Mouse (Mus musculus): ENCODE results near the gene Sdk2. TPM values are rescaled to one million over a fixed set of nuclear protein-coding genes. Genes with fewer than 3 reads are reported as not detected.

The Sdk2 gene
- polyA plus RNA-seq, 1 experiment from 2014 or later = 0.66 TPM

DNA sequence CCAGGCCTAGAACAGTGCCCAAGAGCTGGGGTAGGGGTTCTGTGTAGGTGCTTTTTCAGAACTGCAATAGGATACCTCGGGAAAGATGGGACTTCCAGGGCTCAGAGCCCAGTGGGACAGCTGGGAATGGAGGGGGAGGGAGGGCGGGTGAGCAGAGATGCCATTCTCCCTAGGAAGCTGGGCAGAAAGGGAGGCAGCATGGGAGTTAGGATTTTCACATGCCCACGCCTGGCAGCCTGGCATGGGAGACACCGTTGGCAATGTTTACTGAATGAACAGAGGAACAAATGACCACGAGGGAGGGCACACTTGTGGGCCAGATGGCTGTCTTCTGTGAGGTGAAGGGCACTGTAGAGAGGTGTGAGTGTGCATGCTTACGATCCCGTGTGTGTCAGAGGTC is 23.3 kb downstream of the Sdk2 start:
- H3K27ac ChIP-seq (ENCODE audit: low read depth, low read length) = no peak overlapping the region
- WGBS = 59% methylated on average over 7 of the region's 7 CpGs
- no peaks in the 10 kb centered on the region for H3K36me3 ChIP-seq (ENCODE audit: control insufficient read depth, insufficient read depth)
- no peaks in the 10 kb centered on the region for H3K27me3 ChIP-seq (replicated peaks; ENCODE audit: control insufficient read depth, insufficient read depth, low read length)
- no peak overlapping the region for H3K4me2 ChIP-seq (replicated peaks; ENCODE audit: low read depth)
- no peak overlapping the region for H3K9ac ChIP-seq (ENCODE audit: low read depth, low read length)
- no peak for ATAC-seq
- no peak for TF ChIP-seq CTCF (IDR thresholded peaks at IDR 0.05; ENCODE audit: low read depth)
- no peak overlapping the region for H3K4me3 ChIP-seq (ENCODE audit: low read depth, low read length)
- no peaks in the 10 kb centered on the region for H3K4me1 ChIP-seq (replicated peaks; ENCODE audit: control insufficient read depth, insufficient read depth, low read length)
- no peaks in the 10 kb centered on the region for H3K9me3 ChIP-seq (ENCODE audit: control insufficient read depth)

GRCm38 (mm10) chr11:114040391-114041035 is 26.3 kb downstream of the Sdk2 start:
- no peaks in the 10 kb centered on the region for H3K36me3 ChIP-seq (ENCODE audit: control insufficient read depth, insufficient read depth)
- 34% methylated on average over 10 of the region's 10 CpGs for WGBS
- no peaks in the 10 kb centered on the region for H3K27me3 ChIP-seq (replicated peaks; ENCODE audit: control insufficient read depth, insufficient read depth, low read length)
- H3K27ac ChIP-seq (ENCODE audit: low read depth, low read length) = no peak overlapping the region
- no peak overlapping the region for H3K4me3 ChIP-seq (ENCODE audit: low read depth, low read length)
- H3K9me3 ChIP-seq (ENCODE audit: control insufficient read depth) = no peaks in the 10 kb centered on the region
- H3K4me1 ChIP-seq (replicated peaks; ENCODE audit: control insufficient read depth, insufficient read depth, low read length) = no peaks in the 10 kb centered on the region; the same call in 1 of the 2 replicates
- no peak for ATAC-seq
- no peak overlapping the region for H3K9ac ChIP-seq (ENCODE audit: low read depth, low read length)
- TF ChIP-seq CTCF (IDR thresholded peaks at IDR 0.05; ENCODE audit: low read depth) = no peak
- no peak overlapping the region for H3K4me2 ChIP-seq (replicated peaks; ENCODE audit: low read depth)

- no peak overlapping the region for H3K4me2 ChIP-seq (replicated peaks; ENCODE audit: low read depth)
- H3K27me3 ChIP-seq (replicated peaks; ENCODE audit: control insufficient read depth, insufficient read depth, low read length) = no peaks in the 10 kb centered on the region
- no peak for ATAC-seq
- no peak for TF ChIP-seq CTCF (IDR thresholded peaks at IDR 0.05; ENCODE audit: low read depth)
- WGBS = 38% methylated on average over 8 of the region's 8 CpGs
- no peak overlapping the region for H3K9ac ChIP-seq (ENCODE audit: low read depth, low read length)
- H3K36me3 ChIP-seq (ENCODE audit: control insufficient read depth, insufficient read depth) = no peaks in the 10 kb centered on the region
- H3K4me3 ChIP-seq (ENCODE audit: low read depth, low read length) = no peak overlapping the region
- no peaks in the 10 kb centered on the region; the same call in 1 of the 2 replicates for H3K4me1 ChIP-seq (replicated peaks; ENCODE audit: control insufficient read depth, insufficient read depth, low read length)
- no peak overlapping the region for H3K27ac ChIP-seq (ENCODE audit: low read depth, low read length)
- H3K9me3 ChIP-seq (ENCODE audit: control insufficient read depth) = no peaks in the 10 kb centered on the region
Observed at GRCm38 (mm10) chr11:114038036-114038435, 28.8 kb downstream of the Sdk2 start.

GRCm38 (mm10) chr11:114031491-114031890 is 35.4 kb downstream of the Sdk2 start:
- Histone ChIP-seq H3K27me3 (replicated peaks; ENCODE audit: control insufficient read depth, insufficient read depth, low read length) (no peaks in the 10 kb centered on the region), H3K36me3 (ENCODE audit: control insufficient read depth, insufficient read depth) (no peaks in the 10 kb centered on the region), H3K9ac (ENCODE audit: low read depth, low read length) (no peak overlapping the region), H3K9me3 (ENCODE audit: control insufficient read depth) (no peaks in the 10 kb centered on the region), H3K4me1 (replicated peaks; ENCODE audit: control insufficient read depth, insufficient read depth, low read length) (no peaks in the 10 kb centered on the region), H3K27ac (ENCODE audit: low read depth, low read length) (no peak overlapping the region), H3K4me3 (ENCODE audit: low read depth, low read length) (no peak overlapping the region), H3K4me2 (replicated peaks; ENCODE audit: low read depth) (no peak overlapping the region)
- TF ChIP-seq CTCF (IDR thresholded peaks at IDR 0.05; ENCODE audit: low read depth) = no peak
- ATAC-seq = no peak
- 82% methylated on average over 10 of the region's 10 CpGs for WGBS

DNA sequence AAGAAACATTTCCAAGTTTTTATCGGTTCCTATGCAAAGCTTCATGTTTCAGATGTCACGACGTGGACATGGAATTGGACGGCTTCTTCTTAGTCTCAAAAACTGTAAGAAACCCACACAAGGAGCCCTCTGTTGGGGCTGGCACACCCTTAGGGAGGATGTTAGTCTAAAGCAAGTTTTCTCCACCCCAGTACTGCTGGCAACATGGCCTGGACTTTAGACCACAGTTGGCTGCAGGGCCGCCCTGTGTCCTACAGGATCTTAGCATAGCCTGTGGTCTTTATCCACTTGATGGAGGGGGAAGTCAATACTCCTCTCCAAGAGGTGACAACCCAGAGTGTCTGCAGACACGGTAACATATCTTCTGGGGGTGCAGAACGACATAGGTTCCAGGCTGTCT is 36.6 kb downstream of the Sdk2 start:
- WGBS = 60% methylated on average over 7 of the region's 7 CpGs
- no peak overlapping the region for H3K27ac ChIP-seq (ENCODE audit: low read depth, low read length)
- no peaks in the 10 kb centered on the region for H3K4me1 ChIP-seq (replicated peaks; ENCODE audit: control insufficient read depth, insufficient read depth, low read length)
- no peaks in the 10 kb centered on the region for H3K27me3 ChIP-seq (replicated peaks; ENCODE audit: control insufficient read depth, insufficient read depth, low read length)
- no peak for ATAC-seq
- H3K36me3 ChIP-seq (ENCODE audit: control insufficient read depth, insufficient read depth) = no peaks in the 10 kb centered on the region
- TF ChIP-seq CTCF (IDR thresholded peaks at IDR 0.05; ENCODE audit: low read depth) = no peak
- no peak overlapping the region for H3K4me2 ChIP-seq (replicated peaks; ENCODE audit: low read depth)
- no peaks in the 10 kb centered on the region for H3K9me3 ChIP-seq (ENCODE audit: control insufficient read depth)
- no peak overlapping the region for H3K4me3 ChIP-seq (ENCODE audit: low read depth, low read length)
- H3K9ac ChIP-seq (ENCODE audit: low read depth, low read length) = no peak overlapping the region

- Histone ChIP-seq H3K27me3 (replicated peaks; ENCODE audit: control insufficient read depth, insufficient read depth, low read length) (no peaks in the 10 kb centered on the region), H3K4me2 (replicated peaks; ENCODE audit: low read depth) (no peak overlapping the region), H3K9ac (ENCODE audit: low read depth, low read length) (no peak overlapping the region), H3K9me3 (ENCODE audit: control insufficient read depth) (no peaks in the 10 kb centered on the region), H3K4me1 (replicated peaks; ENCODE audit: control insufficient read depth, insufficient read depth, low read length) (no peaks in the 10 kb centered on the region), H3K36me3 (ENCODE audit: control insufficient read depth, insufficient read depth) (no peaks in the 10 kb centered on the region), H3K27ac (ENCODE audit: low read depth, low read length) (no peak overlapping the region), H3K4me3 (ENCODE audit: low read depth, low read length) (no peak overlapping the region)
- TF ChIP-seq CTCF (IDR thresholded peaks at IDR 0.05; ENCODE audit: low read depth) = no peak
- ATAC-seq = no peak
- WGBS = 55% methylated on average over 6 of the region's 6 CpGs
Observed at GRCm38 (mm10) chr11:114028512-114028911, 38.3 kb downstream of the Sdk2 start.
